ENCODE assay signal across 11 mouse cellular contexts in the genomic region with DNA sequence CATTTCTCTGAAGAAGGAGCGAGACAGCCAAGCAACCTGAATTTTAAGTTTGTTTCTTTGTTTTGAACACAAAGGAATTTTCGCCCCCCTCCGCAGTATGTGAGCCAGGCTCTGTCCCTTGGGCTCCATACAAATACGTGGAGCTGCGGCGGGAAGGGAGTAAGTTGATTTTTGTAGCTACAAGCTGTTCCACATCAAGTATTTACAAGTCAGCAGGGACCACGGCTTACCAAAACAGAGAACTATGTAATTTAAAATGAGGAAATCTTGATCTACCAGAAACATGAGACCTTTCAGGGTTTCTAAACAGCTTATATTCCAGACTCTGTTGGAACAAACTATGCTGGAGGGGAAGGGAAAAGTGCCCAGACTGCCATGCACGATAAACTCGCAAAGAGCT. TPM values are rescaled to one million over a fixed set of nuclear protein-coding genes. Genes with fewer than 3 reads are reported as not detected.
A peak's percentile ranks its signal among the peaks of the same experiment; 100 is the strongest.
DNase-seq lines count a peak whose midpoint lies in the region; ATAC-seq and TF ChIP-seq lines count a peak whose summit lies in the region.
"Had no signal": no experiment of that assay in that cellular context is flagged by ENCODE, and none has a peak within 500 bp of the region (broad histone marks: within the 10 kb centered on the region; RNA-seq: fewer than 3 reads in every experiment).

No protein-coding gene starts in this region.

- no peak for TF ChIP-seq CTCF in intestine, postnatal 0 days (IDR thresholded peaks at IDR 0.05; ENCODE audit: low read depth)

- no peaks in the 10 kb centered on the region for H3K36me3 ChIP-seq in intestine, embryonic 15.5 days
- H3K36me3 ChIP-seq in intestine, postnatal 0 days (ENCODE audit: control insufficient read depth, insufficient read depth) = no peaks in the 10 kb centered on the region
- no peaks in the 10 kb centered on the region for H3K36me3 ChIP-seq in limb, embryonic 14.5 days (ENCODE audit: control insufficient read depth, insufficient read depth, low read length)
- H3K36me3 ChIP-seq: heart, embryonic 12.5 days had no signal

- no peaks in the 10 kb centered on the region for H3K27me3 ChIP-seq in intestine, embryonic 15.5 days (replicated peaks)
- H3K27me3 ChIP-seq in intestine, postnatal 0 days (replicated peaks; ENCODE audit: control insufficient read depth, insufficient read depth, low read length) = no peaks in the 10 kb centered on the region
- no peaks in the 10 kb centered on the region for H3K27me3 ChIP-seq in limb, embryonic 14.5 days (ENCODE audit: control insufficient read depth, insufficient read depth, low read length)
- H3K27me3 ChIP-seq: heart, embryonic 12.5 days had no signal

- no peak overlapping the region for H3K4me3 ChIP-seq in intestine, embryonic 15.5 days (replicated peaks)
- no peak overlapping the region for H3K4me3 ChIP-seq in intestine, postnatal 0 days (ENCODE audit: low read depth, low read length)
- no peak overlapping the region for H3K4me3 ChIP-seq in brown adipose tissue, adult 24 weeks (ENCODE audit: insufficient read depth, low read depth, low read length)
- no peak overlapping the region for H3K4me3 ChIP-seq in limb, embryonic 14.5 days (replicated peaks; ENCODE audit: low read length)
- H3K4me3 ChIP-seq: heart, embryonic 12.5 days; myocyte had no signal

- intact Hi-C loops in left cerebral cortex, postnatal 25 days (cut with DNase I) = no loop called here

- no peak for ATAC-seq in intestine, embryonic 15.5 days
- ATAC-seq in intestine, postnatal 0 days = no peak
- ATAC-seq in limb, embryonic 14.5 days (ENCODE audit: low FRiP score, low read depth) = peak; percentile 92
- ATAC-seq: lung, postnatal 0 days had no signal

- 72% methylated on average over 9 of the region's 9 CpGs for WGBS in intestine, embryonic 15.5 days
- 75% methylated on average over 9 of the region's 9 CpGs for WGBS in intestine, postnatal 0 days
- whole genome bisulfite sequencing in limb, embryonic 14.5 days = 18% methylated on average over 9 of the region's 9 CpGs

- TF ChIP-seq POLR2A in limb, embryonic 14.5 days (IDR thresholded peaks at IDR 0.05; ENCODE audit: borderline replicate concordance, extremely low read depth, insufficient read depth, insufficient read length) = no peak

- 0 out of 2 replicates have a peak overlapping the region, but pooled peaks have one; percentile 3 for H3K27ac ChIP-seq in intestine, embryonic 15.5 days
- no peak overlapping the region for H3K27ac ChIP-seq in intestine, postnatal 0 days (ENCODE audit: low read depth, low read length)
- H3K27ac ChIP-seq in brown adipose tissue, adult 24 weeks (replicated peaks; ENCODE audit: low read depth, low read length) = peak overlapping the region; percentile 32; the same call in 1 of the 2 replicates
- peak overlapping the region; percentile 94 for H3K27ac ChIP-seq in limb, embryonic 14.5 days (replicated peaks; ENCODE audit: low read depth, low read length)

- H3K4me1 ChIP-seq in intestine, embryonic 15.5 days (replicated peaks) = 0 out of 2 replicates have a peak, but pooled peaks cover 5% of the 10 kb centered on the region
- no peaks in the 10 kb centered on the region for H3K4me1 ChIP-seq in intestine, postnatal 0 days (replicated peaks; ENCODE audit: control insufficient read depth, insufficient read depth, low read length)
- no peaks in the 10 kb centered on the region for H3K4me1 ChIP-seq in brown adipose tissue, adult 24 weeks (ENCODE audit: control insufficient read depth, insufficient read depth, insufficient read length, low read length)
- H3K4me1 ChIP-seq in limb, embryonic 14.5 days (ENCODE audit: control insufficient read depth, insufficient read depth, low read length) = peaks cover 26% of the 10 kb centered on the region

- peak; percentile 78 for DNase-seq in kidney, adult 9 months
- peak; percentile 93 for DNase-seq in limb, embryonic 14.5 days (ENCODE audit: low spot score)
- DNase-seq in left cerebral cortex, postnatal 25 days (ENCODE audit: low spot score in 2 of 2) = no peak
- DNase-seq in embryo, embryonic 11 days = no peak
- DNase-seq in heart, adult 18-20 months = no peak

- no peaks in the 10 kb centered on the region for H3K9me3 ChIP-seq in intestine, embryonic 15.5 days
- H3K9me3 ChIP-seq in intestine, postnatal 0 days (ENCODE audit: control insufficient read depth) = no peaks in the 10 kb centered on the region
- no peaks in the 10 kb centered on the region for H3K9me3 ChIP-seq in limb, embryonic 14.5 days (ENCODE audit: control insufficient read depth, low read length)

- no peak overlapping the region for H3K4me2 ChIP-seq in intestine, embryonic 15.5 days (replicated peaks)
- H3K4me2 ChIP-seq in intestine, postnatal 0 days (replicated peaks; ENCODE audit: low read depth) = no peak overlapping the region
- H3K4me2 ChIP-seq in limb, embryonic 14.5 days (replicated peaks; ENCODE audit: low read depth, low read length, severe bottlenecking) = peak overlapping the region; percentile 18; the same call in 1 of the 2 replicates
- H3K4me2 ChIP-seq: heart, embryonic 12.5 days had no signal

- no peak overlapping the region for H3K9ac ChIP-seq in intestine, embryonic 15.5 days
- no peak overlapping the region for H3K9ac ChIP-seq in intestine, postnatal 0 days (ENCODE audit: low read depth, low read length)
- no peak overlapping the region for H3K9ac ChIP-seq in limb, embryonic 14.5 days (ENCODE audit: low read depth, low read length, severe bottlenecking)
- H3K9ac ChIP-seq: heart, embryonic 12.5 days had no signal

RNA-seq across cellular contexts. Expression of a gene that starts 11.7 kb away (rescaled TPM):
- 253 and 271 TPM in 2 replicates for polyA plus RNA-seq in intestine, embryonic 15.5 days (2015; fragmentation: Nextera tagmentation; extraction: Ambion mirVana)
- 271 and 315 TPM in 2 replicates for polyA plus RNA-seq in intestine, postnatal 0 days (2015; fragmentation: Nextera tagmentation; extraction: Ambion mirVana)
- polyA plus RNA-seq in brown adipose tissue, adult 24 weeks (2012; ENCODE audit: insufficient read depth, insufficient read length, missing spikeins) = 10.3 and 28.1 TPM in 2 replicates
- 192 and 293 TPM in 2 replicates for polyA plus RNA-seq in limb, embryonic 14.5 days (2012; rRNA removed)
- 150 and 162 TPM in 2 replicates for polyA plus RNA-seq in limb, embryonic 14.5 days (2014; fragmentation: Nextera tagmentation; extraction: Ambion mirVana)
- total RNA-seq in left cerebral cortex, postnatal 25 days (2021) = 10 to 100 TPM; 71.0 to 80.5 TPM
- total RNA-seq in heart, adult 18-20 months (2021) = 10 to 100 TPM; 31.8 to 41.4 TPM

RNA-seq across cellular contexts. Expression of a gene that starts 37.0 kb away (rescaled TPM):
- 46.9 and 48.1 TPM in 2 replicates for polyA plus RNA-seq in intestine, embryonic 15.5 days (2015; fragmentation: Nextera tagmentation; extraction: Ambion mirVana)
- polyA plus RNA-seq in intestine, postnatal 0 days (2015; fragmentation: Nextera tagmentation; extraction: Ambion mirVana) = 29.8 and 32.7 TPM in 2 replicates
- polyA plus RNA-seq in brown adipose tissue, adult 24 weeks (2012; ENCODE audit: insufficient read depth, insufficient read length, missing spikeins) = not detected in 2 replicates
- 2.7 and 4.2 TPM in 2 replicates for polyA plus RNA-seq in limb, embryonic 14.5 days (2012; rRNA removed)
- polyA plus RNA-seq in limb, embryonic 14.5 days (2014; fragmentation: Nextera tagmentation; extraction: Ambion mirVana) = 1.3 and 1.7 TPM in 2 replicates
- 1 to 10 TPM; 1.4 to 1.6 TPM for total RNA-seq in left cerebral cortex, postnatal 25 days (2021)
- total RNA-seq in heart, adult 18-20 months (2021) = under 1 TPM in 1 of 2 experiments, not detected in 1; 0.15 TPM

RNA-seq across cellular contexts. Expression of a gene that starts 56.4 kb away (rescaled TPM):
- 24.7 and 25.4 TPM in 2 replicates for polyA plus RNA-seq in intestine, embryonic 15.5 days (2015; fragmentation: Nextera tagmentation; extraction: Ambion mirVana)
- polyA plus RNA-seq in intestine, postnatal 0 days (2015; fragmentation: Nextera tagmentation; extraction: Ambion mirVana) = 4.8 TPM in 2 replicates
- polyA plus RNA-seq in brown adipose tissue, adult 24 weeks (2012; ENCODE audit: insufficient read depth, insufficient read length, missing spikeins) = not detected in 2 replicates
- polyA plus RNA-seq in limb, embryonic 14.5 days (2012; rRNA removed) = 41.5 and 51.3 TPM in 2 replicates
- 20.3 and 22.1 TPM in 2 replicates for polyA plus RNA-seq in limb, embryonic 14.5 days (2014; fragmentation: Nextera tagmentation; extraction: Ambion mirVana)
- total RNA-seq in left cerebral cortex, postnatal 25 days (2021) = under 1 TPM; 0.69 TPM
- total RNA-seq in heart, adult 18-20 months (2021) = under 1 TPM in 1 of 2 experiments, not detected in 1; 0.28 TPM

Comparison
In these comparisons a context has a peak if more than half of its experiments do, and no peak if none do; other contexts are left out.
1. DNase-seq: peak in kidney, adult 9 months (single experiment) and limb, embryonic 14.5 days (single experiment); none in left cerebral cortex, postnatal 25 days (0 of 2), embryo, embryonic 11 days (single experiment) and heart, adult 18-20 months (0 of 2).